Mouse (Mus musculus) brown adipose tissue, adult 24 weeks (tissue): ENCODE data around the gene Gm20388. TPM values are rescaled to one million over a fixed set of nuclear protein-coding genes. Genes with fewer than 3 reads are reported as not detected.
A peak's percentile ranks its signal among the peaks of the same experiment; 100 is the strongest.

Experiments used
- H3K27ac ChIP-seq: fragments of 200-500 bp; replicated peaks from 2 replicates; pipeline ENCODE4 v1.5.1; 2012; ENCODE audit warnings: low read depth, mild to moderate bottlenecking, low read length
- H3K4me1 ChIP-seq: fragments of 200-500 bp; 2 replicates; pipeline ENCODE4 v1.6.1; 2012; ENCODE audit warnings: low read length, mixed read lengths; ENCODE audit not compliant: control insufficient read depth, insufficient read depth, insufficient read length
- H3K4me3 ChIP-seq: fragments of 200-500 bp; 2 replicates; pipeline ENCODE4 v1.5.1; 2012; ENCODE audit warnings: low read depth, mild to moderate bottlenecking, low read length, moderate library complexity; ENCODE audit not compliant: insufficient read depth
- polyA plus RNA-seq: library from polyadenylated mRNA; stranded (reverse); fragments of >200 nt; gene quantifications from 2 replicates; pipeline ENCODE4 v1.2.4, GENCODE M21; 2012; ENCODE audit not compliant: missing spikeins, insufficient read depth, insufficient read length

Gene Gm20388
- polyA plus RNA-seq, 1 experiment: 44.7 TPM

DNA sequence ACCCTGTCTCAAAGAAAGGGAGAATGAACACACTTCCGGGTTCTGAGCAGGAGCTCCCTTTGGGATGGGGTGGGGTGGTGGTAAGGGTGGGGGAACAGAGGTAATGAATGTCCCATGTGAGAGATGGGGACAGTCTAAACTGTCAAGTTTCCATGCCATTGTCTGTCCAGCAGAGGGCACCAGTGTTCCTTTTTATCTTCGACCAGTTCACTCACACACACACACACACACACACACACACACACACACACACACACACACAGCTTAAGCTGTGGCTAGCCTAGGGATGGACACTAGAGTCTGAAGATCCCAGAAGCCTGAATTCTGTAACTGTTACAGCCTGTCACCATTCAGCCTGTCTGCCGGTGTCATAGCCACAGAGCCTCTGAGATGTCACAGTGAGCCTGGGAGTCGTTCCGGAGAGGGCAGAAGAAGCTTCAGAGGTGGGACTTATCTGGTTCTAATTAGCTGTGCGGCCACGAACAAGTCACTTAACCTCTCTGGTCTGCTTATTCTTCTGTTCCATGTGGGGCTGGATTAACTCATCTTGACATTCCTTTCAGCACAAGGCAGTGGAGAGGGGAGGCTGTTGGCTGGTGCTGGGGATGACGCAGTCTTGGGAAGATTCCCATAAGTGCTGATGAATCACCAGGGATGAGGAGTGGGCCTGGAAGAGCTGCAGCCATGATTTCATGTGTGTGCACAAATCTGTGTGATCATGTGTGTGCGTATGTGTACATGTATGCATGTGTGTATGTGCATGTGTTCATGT is 910.9 kb downstream of the Gm20388 start:
- H3K4me3 ChIP-seq: no peak overlapping the region
- no peaks in the 10 kb centered on the region for H3K4me1 ChIP-seq
- H3K27ac ChIP-seq: no peak overlapping the region

DNA sequence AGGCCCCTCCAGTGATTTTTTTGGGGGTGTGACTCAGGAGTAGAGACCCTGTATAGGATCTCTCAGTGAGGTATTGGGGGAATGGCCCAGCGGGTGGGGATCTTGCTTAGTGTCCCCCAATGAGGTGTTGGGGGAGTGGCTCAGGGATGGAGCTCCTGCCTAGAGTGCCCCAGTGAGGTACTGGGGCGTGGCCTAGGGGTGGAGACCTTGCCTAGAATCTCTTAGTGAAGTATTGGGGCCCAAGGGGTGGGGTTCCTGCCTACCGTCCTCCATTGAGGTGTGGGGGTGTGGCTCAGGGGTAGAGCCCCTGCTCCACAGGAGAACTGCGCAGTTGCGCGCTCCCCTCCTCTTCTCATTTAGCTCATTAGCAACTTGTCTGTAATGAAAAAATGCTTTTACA is 912.7 kb downstream of the Gm20388 start:
- Histone ChIP-seq H3K27ac (no peak overlapping the region), H3K4me3 (no peak overlapping the region), H3K4me1 (no peaks in the 10 kb centered on the region)

GRCm38 (mm10) chr8:120823887-120824286 is 913.2 kb downstream of the Gm20388 start:
- Histone ChIP-seq H3K27ac (no peak overlapping the region), H3K4me1 (no peaks in the 10 kb centered on the region), H3K4me3 (no peak overlapping the region)

DNA sequence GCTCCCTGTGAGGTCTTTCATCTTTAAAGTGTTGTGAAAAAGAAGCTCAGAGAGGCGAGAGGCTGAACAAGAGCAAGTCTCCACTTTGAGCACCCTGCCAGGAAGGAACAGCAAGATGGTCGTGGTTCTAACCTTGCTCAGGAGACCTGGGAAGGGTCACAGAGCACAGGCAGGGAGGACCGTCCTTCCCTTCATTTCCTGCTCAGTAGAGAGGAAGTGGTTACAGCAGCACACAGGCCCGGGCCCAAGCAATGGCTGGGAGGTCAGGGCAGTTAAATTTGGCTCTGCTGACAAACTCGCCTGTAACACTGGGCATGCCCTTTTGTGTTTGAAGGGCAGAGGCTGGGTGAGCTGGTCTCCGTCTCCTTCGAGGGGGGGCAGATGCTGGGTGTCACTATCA is 914.0 kb downstream of the Gm20388 start:
- Histone ChIP-seq H3K27ac (no peak overlapping the region), H3K4me1 (no peaks in the 10 kb centered on the region), H3K4me3 (no peak overlapping the region)

DNA sequence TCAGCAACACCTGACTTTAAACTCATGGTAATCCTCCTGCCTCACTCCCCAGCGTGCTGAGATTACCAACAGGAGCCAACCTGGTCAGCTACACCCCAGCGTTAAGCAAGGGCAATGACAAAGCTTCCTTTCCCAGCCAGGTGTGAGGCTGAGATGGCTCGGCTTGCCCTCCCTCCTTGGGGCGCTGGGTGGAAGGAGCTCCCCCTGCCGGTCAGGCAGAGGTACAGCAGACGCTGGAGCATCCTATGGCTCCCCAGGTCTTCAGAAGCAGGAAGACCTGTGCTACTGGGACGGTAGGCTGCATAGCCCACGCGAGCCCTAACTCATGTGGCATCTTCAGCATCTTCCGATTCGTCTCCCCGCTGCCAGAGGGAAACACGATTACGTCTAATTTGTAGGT is 917.6 kb downstream of the Gm20388 start:
- no peak overlapping the region for H3K4me3 ChIP-seq
- no peak overlapping the region for H3K27ac ChIP-seq
- H3K4me1 ChIP-seq: no peaks in the 10 kb centered on the region

DNA sequence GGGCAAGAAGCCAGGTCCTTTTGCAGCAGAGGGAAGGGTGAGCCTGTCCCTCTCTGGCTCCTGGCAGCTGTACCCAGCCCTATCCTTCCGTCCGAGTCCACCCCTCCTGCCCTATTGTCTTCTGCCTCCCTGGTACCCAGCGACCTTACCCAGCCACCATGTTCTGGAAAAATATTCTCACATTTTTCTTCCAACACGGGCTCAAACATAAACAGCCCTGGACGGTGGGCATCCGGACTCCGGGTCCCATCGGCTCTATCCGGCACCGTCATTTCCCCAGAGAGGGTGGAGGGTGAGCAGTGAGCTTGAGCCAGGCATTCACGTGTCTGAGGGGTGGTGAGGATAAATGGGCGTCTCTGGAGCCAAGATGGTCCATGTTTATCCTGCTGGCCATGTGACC is 920.0 kb downstream of the Gm20388 start:
- Histone ChIP-seq H3K4me3 (no peak overlapping the region), H3K27ac (no peak overlapping the region), H3K4me1 (no peaks in the 10 kb centered on the region)

- Histone ChIP-seq H3K4me1 (no peaks in the 10 kb centered on the region), H3K4me3 (peak overlapping the region; percentile 48; the same call in 1 of the 2 replicates), H3K27ac (no peak overlapping the region)
Measured at GRCm38 (mm10) chr8:120832022-120832421, 921.4 kb downstream of the Gm20388 start.

- H3K27ac ChIP-seq: no peak overlapping the region
- H3K4me1 ChIP-seq: no peaks in the 10 kb centered on the region
- H3K4me3 ChIP-seq: no peak overlapping the region
Measured at GRCm38 (mm10) chr8:120833196-120833595, 922.6 kb downstream of the Gm20388 start.

DNA sequence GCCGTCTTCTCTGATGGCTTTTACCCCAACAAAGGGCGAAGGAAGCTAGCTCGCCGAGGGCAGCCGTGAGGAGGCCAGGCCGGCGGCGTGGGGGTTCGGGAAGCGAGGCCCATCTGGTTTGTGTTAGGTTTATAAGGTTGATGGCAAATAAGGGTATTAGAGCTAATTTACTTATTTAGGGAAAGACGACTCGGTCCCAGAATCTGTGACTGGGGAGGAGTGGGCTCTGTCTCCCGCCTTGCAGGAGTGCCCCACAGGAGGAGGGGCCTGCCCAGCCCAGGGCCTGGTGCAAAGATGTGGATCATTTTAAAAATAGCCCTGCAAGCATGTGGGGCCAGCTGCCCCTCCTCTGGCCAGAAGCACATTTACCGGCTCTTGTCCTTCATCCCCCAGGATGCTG is 928.4 kb downstream of the Gm20388 start:
- no peaks in the 10 kb centered on the region for H3K4me1 ChIP-seq
- H3K4me3 ChIP-seq: no peak overlapping the region
- no peak overlapping the region for H3K27ac ChIP-seq

- Histone ChIP-seq H3K4me1 (no peaks in the 10 kb centered on the region), H3K27ac (no peak overlapping the region), H3K4me3 (no peak overlapping the region)
Measured at GRCm38 (mm10) chr8:120843084-120843483, 932.4 kb downstream of the Gm20388 start.

- Histone ChIP-seq H3K4me3 (no peak overlapping the region), H3K27ac (no peak overlapping the region), H3K4me1 (no peaks in the 10 kb centered on the region)
Measured at GRCm38 (mm10) chr8:120846018-120846417, 935.4 kb downstream of the Gm20388 start.

GRCm38 (mm10) chr8:120847279-120847678 is 936.6 kb downstream of the Gm20388 start:
- Histone ChIP-seq H3K4me3 (no peak overlapping the region), H3K4me1 (no peaks in the 10 kb centered on the region), H3K27ac (no peak overlapping the region)

DNA sequence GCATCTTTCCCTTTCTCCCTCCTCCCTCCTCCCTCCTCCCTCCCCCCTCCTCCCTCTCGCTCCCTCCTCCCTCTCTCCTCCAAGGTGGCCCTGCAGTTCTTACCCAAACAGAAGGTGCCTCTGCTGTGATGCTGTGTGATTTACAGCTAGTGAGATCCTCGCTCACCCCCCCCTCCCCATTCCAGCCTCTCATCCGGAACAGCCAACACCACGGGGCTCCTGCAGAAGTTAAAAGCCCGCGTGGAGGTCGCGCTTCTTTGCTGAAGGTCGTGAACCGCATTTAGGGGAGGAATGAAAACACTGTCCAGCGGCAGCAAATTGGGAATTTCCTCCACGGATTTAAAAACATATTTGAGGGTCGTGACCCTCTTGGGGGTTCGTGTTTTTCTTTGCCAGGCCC is 937.1 kb downstream of the Gm20388 start:
- Histone ChIP-seq H3K4me1 (no peaks in the 10 kb centered on the region), H3K4me3 (no peak overlapping the region), H3K27ac (no peak overlapping the region)

GRCm38 (mm10) chr8:120848434-120848833 is 937.8 kb downstream of the Gm20388 start:
- Histone ChIP-seq H3K4me1 (no peaks in the 10 kb centered on the region), H3K27ac (no peak overlapping the region), H3K4me3 (no peak overlapping the region)

DNA sequence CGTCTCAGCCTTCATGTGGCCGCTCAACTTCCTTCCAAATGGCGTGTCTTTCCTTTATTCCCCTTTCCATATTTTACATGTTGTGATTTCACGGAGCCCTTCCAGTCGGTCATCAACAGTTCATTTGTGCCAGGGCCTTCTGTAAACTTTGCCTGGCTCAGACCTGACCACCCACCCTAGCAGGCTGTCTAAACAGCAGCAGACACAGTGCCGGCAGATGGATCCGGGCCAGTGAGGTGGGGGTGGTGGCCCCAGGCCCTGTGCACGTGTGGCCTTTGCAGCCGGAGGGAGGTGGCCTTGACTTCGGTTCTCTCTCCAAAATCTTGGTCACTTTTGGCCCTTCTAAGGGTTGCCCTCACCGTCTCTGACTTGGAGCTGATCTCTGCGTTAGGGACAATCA is 940.8 kb downstream of the Gm20388 start:
- Histone ChIP-seq H3K27ac (no peak overlapping the region), H3K4me1 (no peaks in the 10 kb centered on the region), H3K4me3 (no peak overlapping the region)

DNA sequence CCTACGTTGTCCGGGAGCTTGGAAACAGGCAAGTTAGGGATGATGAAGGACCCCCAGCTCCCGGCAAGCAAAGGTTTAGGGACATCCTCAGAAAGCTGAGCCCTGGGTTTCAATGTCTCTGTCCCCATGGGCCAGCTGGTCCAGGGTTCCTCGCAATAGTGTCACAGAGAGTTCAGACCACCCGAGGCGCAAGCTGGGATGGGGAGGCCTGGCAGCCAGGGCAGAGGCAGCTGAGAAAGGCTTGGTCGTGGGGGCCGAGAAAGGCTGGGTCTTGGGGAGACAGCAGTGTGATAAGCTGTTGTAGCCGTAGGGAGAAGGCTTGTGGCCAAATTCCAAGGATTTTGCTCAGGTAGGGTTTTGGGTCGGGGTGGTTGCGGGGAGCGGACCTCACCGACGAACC is 949.2 kb downstream of the Gm20388 start:
- no peaks in the 10 kb centered on the region for H3K4me1 ChIP-seq
- no peak overlapping the region for H3K4me3 ChIP-seq
- no peak overlapping the region for H3K27ac ChIP-seq
